Mouse (Mus musculus) lung, postnatal 0 days (tissue): Measurements from ENCODE around the gene Olfr92. TPM values are rescaled to one million over a fixed set of nuclear protein-coding genes. Genes with fewer than 3 reads are reported as not detected.
"Not testable (repeated sequence)": the region's sequence is repeated elsewhere in the genome, so short reads cannot be mapped to it uniquely, and the experiment has no call there.

Experiments
- ATAC-seq: fragments of 200-750 bp; cut with Nextera tagmentation; 2 replicates; pipeline ENCODE4 v1.8.0; 2017; ENCODE audit warnings: moderate library complexity
- DNase-seq: peaks from one replicate; pipeline ENCODE4 v3.0.0-alpha.2; 2016; ENCODE audit warnings: low spot score
- H3K27ac ChIP-seq: fragments of 300-500 bp; sonication (generic); 2 replicates; pipeline ENCODE4 v1.5.1; 2014; ENCODE audit warnings: antibody characterized with exemption, mild to moderate bottlenecking, low read length, mixed read lengths
- H3K27me3 ChIP-seq: fragments of 300-500 bp; sonication (generic); replicated peaks from 2 replicates; pipeline ENCODE4 v1.6.1; 2014; ENCODE audit warnings: low read length, mixed read lengths; ENCODE audit not compliant: insufficient read depth
- H3K36me3 ChIP-seq: fragments of 300-500 bp; sonication (generic); 2 replicates; pipeline ENCODE4 v1.6.1; 2014; ENCODE audit warnings: low read length, mixed read lengths; ENCODE audit not compliant: insufficient read depth
- H3K4me1 ChIP-seq: fragments of 300-500 bp; sonication (generic); 2 replicates; pipeline ENCODE4 v1.6.1; 2014; ENCODE audit warnings: antibody characterized with exemption, low read depth, low read length, mixed read lengths; ENCODE audit not compliant: insufficient read depth
- H3K4me2 ChIP-seq: fragments of 300-500 bp; sonication (generic); replicated peaks from 2 replicates; pipeline ENCODE4 v1.6.1; 2014; ENCODE audit warnings: low read depth, mild to moderate bottlenecking, low read length, moderate library complexity, mixed read lengths
- H3K4me3 ChIP-seq: fragments of 300-500 bp; sonication (generic); 2 replicates; pipeline ENCODE4 v1.5.1; 2014; ENCODE audit warnings: low read depth, low read length
- H3K9ac ChIP-seq: fragments of 300-500 bp; sonication (generic); replicated peaks from 2 replicates; pipeline ENCODE4 v1.6.1; 2014; ENCODE audit warnings: low read depth, mild to moderate bottlenecking
- H3K9me3 ChIP-seq: fragments of 300-500 bp; sonication (generic); 2 replicates; pipeline ENCODE4 v1.6.1; 2016; ENCODE audit warnings: low read length, mixed read lengths
- CTCF ChIP-seq: IDR thresholded peaks from 2 replicates; pipeline ENCODE4 v1.5.1; 2016; ENCODE audit warnings: antibody characterized with exemption, mild to moderate bottlenecking
- EP300 ChIP-seq: IDR thresholded peaks from 2 replicates; pipeline ENCODE4 v1.6.1; 2016; ENCODE audit warnings: antibody characterized with exemption, mild to moderate bottlenecking, control low read depth
- WGBS: fragments of 180-500 bp; shearing (Covaris S2); extraction: QIAGEN DNeasy Blood & Tissue Kit; methylation state at CpG from one replicate; pipeline ENCODE4 v1.1.7; 2014; 5-methylcytosine and 5-hydroxymethylcytosine counted together
- polyA plus RNA-seq: library from polyadenylated mRNA; unstranded; fragments of >200 nt; fragmentation: Nextera tagmentation; extraction: Ambion mirVana; gene quantifications from 2 replicates; pipeline ENCODE4 v1.2.1, GENCODE M21; 2015

Olfr92 gene
- polyA plus RNA-seq, result not detected in 2 replicates

DNA sequence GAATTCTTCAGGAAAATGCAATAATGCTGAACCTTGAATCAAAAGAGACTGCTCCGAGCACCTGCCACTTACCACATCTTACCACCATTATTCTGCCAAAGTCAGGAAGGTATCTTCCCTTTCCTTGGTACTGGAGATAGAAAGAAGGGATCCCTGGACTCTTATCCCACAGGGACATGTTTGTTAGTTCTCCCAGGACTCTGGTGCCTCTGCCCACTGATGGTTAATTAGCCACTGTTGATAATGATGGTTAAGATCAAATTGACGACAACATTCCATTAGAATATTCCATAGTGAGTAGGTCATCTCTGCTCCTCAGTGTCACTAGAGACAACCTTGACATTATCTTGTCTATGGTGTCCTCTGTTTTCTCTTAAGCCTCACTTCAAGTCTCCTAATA lies at the start of gene Olfr92:
Olfr92 (minus strand) TSS at position 101 of the 400 bp plus-strand sequence.
- WGBS, result 76% methylated on average over 2 of the region's 2 CpGs
- no peaks in the 10 kb centered on the region for H3K36me3 ChIP-seq
- H3K27ac ChIP-seq, result no peak within 1 kb of the TSS
- no peak for TF ChIP-seq EP300
- TF ChIP-seq CTCF, result no peak
- no peaks in the 10 kb centered on the region for H3K4me1 ChIP-seq
- no peak within 1 kb of the TSS for H3K4me2 ChIP-seq
- no peak within 1 kb of the TSS for H3K4me3 ChIP-seq
- no peaks in the 10 kb centered on the region for H3K27me3 ChIP-seq
- no peak for DNase-seq
- H3K9ac ChIP-seq, result no peak within 1 kb of the TSS
- no peak for ATAC-seq
- no peaks in the 10 kb centered on the region for H3K9me3 ChIP-seq

DNA sequence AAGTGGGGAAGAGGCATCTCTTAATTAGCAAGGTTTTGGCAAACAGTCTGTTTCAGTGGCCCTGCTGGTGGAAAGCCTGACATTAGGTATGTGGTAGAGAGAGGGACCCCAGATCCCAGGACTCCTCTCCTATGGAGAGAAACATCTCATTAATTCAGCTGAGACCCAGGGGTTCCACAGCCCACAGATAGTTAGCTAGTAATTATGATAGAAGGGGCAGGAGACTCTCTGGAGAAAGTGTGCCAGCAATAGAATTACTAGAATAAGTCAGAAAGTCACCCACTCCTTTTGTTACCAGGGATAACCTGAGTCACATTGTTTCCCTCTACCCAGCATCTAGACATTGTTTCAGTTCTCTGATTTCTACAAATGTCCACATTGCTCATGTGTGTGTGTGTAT lies 41.5 kb upstream of the Olfr92 start, which contains the start of gene Olfr93:
Olfr93 (minus strand) TSS at position 101 of the 400 bp plus-strand sequence.
- Histone ChIP-seq H3K9ac (no peak within 1 kb of the TSS), H3K27me3 (no peaks in the 10 kb centered on the region), H3K4me1 (no peaks in the 10 kb centered on the region), H3K27ac (no peak within 1 kb of the TSS), H3K36me3 (no peaks in the 10 kb centered on the region), H3K4me2 (no peak within 1 kb of the TSS), H3K4me3 (no peak within 1 kb of the TSS), H3K9me3 (no peaks in the 10 kb centered on the region)
- TF ChIP-seq EP300 (no peak), CTCF (no peak)
- ATAC-seq (no peak), DNase-seq (no peak)

DNA sequence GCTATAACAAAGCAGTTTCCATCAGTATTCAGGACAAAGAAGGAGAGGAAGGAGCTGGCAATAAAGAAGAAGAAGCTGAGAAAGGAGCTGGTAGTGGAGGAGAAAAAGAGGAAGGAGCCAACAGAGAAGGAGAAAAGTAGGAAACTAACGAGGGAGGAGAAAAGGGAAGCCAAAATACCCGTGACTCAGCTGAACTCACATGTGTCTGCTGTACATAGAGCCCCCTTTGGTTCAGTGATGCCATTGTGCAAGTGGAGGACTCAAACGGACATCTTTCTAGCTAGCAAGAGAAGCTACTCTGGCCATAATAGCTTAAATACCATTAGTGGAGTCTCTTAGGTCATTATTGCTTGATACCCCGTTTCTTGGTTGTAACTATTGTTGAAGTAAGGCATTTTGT lies 11.5 kb upstream of the Olfr92 start:
- H3K9ac ChIP-seq, ATAC-seq, H3K27me3 ChIP-seq, H3K4me2 ChIP-seq, DNase-seq, H3K9me3 ChIP-seq, H3K36me3 ChIP-seq, H3K4me3 ChIP-seq, H3K4me1 ChIP-seq, H3K27ac ChIP-seq: not testable (repeated sequence)
- WGBS, result 69% methylated on average over 4 of the region's 4 CpGs

DNA sequence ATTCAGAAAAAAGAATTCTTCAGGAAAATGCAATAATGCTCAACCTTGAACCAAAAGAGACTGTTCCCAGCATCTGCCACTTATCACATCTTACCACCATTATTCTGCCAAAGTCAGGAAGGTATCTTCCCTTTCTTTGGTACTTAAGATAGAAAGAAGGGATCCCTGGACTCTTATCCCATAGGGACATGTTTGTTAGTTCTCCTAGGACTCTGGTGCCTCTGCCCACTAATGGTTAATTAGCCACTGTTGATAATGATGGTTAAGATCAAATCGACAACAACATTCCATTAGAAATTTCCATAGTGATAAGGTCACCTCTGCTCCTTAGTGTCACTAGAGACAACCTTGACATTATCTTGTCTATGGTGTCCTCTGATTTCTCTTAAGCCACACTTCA lies 21.7 kb downstream of the Olfr92 start, which contains the start of gene Olfr91:
Olfr91 (minus strand) TSS at position 101 of the 400 bp plus-strand sequence.
- Histone ChIP-seq H3K9me3 (no peaks in the 10 kb centered on the region), H3K4me1 (no peaks in the 10 kb centered on the region), H3K27ac (no peak within 1 kb of the TSS), H3K4me2 (no peak within 1 kb of the TSS), H3K4me3 (no peak within 1 kb of the TSS), H3K9ac (no peak within 1 kb of the TSS), H3K27me3 (no peaks in the 10 kb centered on the region), H3K36me3 (no peaks in the 10 kb centered on the region)
- WGBS, result 64% methylated on average over 1 of the region's 1 CpGs
- ATAC-seq (no peak), DNase-seq (no peak)
- TF ChIP-seq CTCF, result no peak

DNA sequence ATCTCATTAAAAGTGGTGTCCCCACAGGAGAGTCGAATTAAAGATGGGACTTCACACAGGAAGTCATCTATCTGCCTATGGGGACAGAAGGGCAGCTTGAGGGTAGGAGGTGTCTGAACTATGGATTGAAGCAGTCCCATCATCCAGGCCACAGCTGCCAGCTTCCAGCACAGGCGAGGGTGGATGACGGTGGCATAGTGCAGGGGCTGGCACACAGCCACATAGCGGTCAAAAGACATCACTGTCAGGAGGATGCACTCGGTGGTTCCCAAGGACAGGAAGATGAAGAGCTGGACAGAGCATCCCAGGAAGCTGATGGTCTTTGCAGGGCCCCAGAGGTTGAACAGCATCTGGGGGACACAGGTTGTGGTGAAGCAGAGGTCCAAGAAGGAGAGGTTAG lies 26.6 kb downstream of the Olfr92 start:
- Histone ChIP-seq H3K4me3 (no peak overlapping the region), H3K4me1 (no peaks in the 10 kb centered on the region), H3K9ac (no peak overlapping the region), H3K27ac (no peak overlapping the region), H3K4me2 (no peak overlapping the region), H3K27me3 (no peaks in the 10 kb centered on the region), H3K36me3 (no peaks in the 10 kb centered on the region), H3K9me3 (no peaks in the 10 kb centered on the region)
- TF ChIP-seq EP300 (no peak), CTCF (no peak)
- ATAC-seq, result no peak
- 63% methylated on average over 5 of the region's 5 CpGs for WGBS
- DNase-seq, result no peak

DNA sequence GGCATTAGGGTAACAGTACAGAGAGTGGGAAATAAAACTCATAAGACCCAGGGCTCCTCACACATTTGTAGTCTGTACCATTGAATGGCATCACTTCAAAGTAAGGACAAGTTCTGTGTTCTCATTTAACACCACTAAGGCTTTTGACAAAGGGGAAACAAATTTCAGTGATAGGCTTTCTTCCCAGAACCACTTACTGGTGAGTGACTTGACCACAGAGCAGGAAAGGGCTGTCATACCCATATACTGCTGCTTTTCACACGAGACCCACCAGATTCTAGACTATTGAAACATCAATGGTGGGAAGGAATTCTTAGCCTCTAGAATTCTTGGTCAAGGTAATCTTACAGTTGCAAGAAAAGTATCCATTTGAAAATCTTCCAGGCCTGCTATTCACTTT lies 27.7 kb downstream of the Olfr92 start:
- Histone ChIP-seq H3K4me3 (no peak overlapping the region), H3K9me3 (no peaks in the 10 kb centered on the region), H3K4me2 (no peak overlapping the region), H3K36me3 (no peaks in the 10 kb centered on the region), H3K27me3 (no peaks in the 10 kb centered on the region), H3K9ac (no peak overlapping the region), H3K27ac (no peak overlapping the region), H3K4me1 (no peaks in the 10 kb centered on the region)
- TF ChIP-seq CTCF, result no peak
- no peak for TF ChIP-seq EP300
- 44% methylated on average over 1 of the region's 1 CpGs for WGBS
- no peak for DNase-seq
- no peak for ATAC-seq

DNA sequence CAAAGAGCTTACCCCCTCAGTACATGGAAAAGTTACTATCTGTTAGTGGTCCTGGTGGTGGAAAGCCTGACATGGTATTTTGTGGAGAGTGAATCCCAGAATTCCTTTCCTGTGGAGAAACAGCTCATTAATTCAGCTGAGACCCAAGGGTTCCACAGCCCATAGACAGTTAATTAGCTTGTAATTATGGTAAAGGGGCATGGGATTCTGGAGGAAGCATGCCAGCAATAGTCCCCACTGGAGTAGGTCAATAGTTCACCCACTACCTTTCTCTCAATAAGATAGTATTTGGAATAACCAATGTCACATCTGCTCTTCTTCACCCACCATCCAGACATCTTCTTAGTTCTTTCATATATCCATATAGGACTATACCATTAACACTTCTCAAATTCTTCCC lies 31.5 kb downstream of the Olfr92 start, which contains the start of gene Olfr90:
Olfr90 (minus strand) TSS at position 101 of the 400 bp plus-strand sequence.
- H3K36me3 ChIP-seq, result no peaks in the 10 kb centered on the region
- no peak within 1 kb of the TSS for H3K4me2 ChIP-seq
- H3K4me3 ChIP-seq, result no peak within 1 kb of the TSS
- no peak for ATAC-seq
- no peaks in the 10 kb centered on the region for H3K9me3 ChIP-seq
- no peak within 1 kb of the TSS for H3K9ac ChIP-seq
- no peaks in the 10 kb centered on the region for H3K27me3 ChIP-seq
- no peaks in the 10 kb centered on the region for H3K4me1 ChIP-seq
- TF ChIP-seq EP300, result no peak
- no peak for TF ChIP-seq CTCF
- DNase-seq, result no peak
- H3K27ac ChIP-seq, result no peak within 1 kb of the TSS
